Mouse (Mus musculus): Measurements from ENCODE around the gene Cnga4.

- TF ChIP-seq POLR2A (IDR thresholded peaks at IDR 0.05; ENCODE audit: control insufficient read depth, extremely low read depth, insufficient read depth, low read length, poor library complexity) (no peak), CTCF (IDR thresholded peaks at IDR 0.05; ENCODE audit: borderline replicate concordance, control insufficient read depth, extremely low read depth, insufficient read depth, low read length, poor library complexity) (no peak)
Observed at GRCm38 (mm10) chr7:105445076-105445475, 40.7 kb downstream of the Cnga4 start.

Data from thymus, adult 2 months (tissue).